Mouse (Mus musculus) kidney, adult 18-20 months (tissue): Measurements from ENCODE around the gene Actl10.

ENCODE experiments used
- DNase-seq: peaks from one replicate; pipeline ENCODE4 v3.0.0; 2021

Gene Actl10

DNA sequence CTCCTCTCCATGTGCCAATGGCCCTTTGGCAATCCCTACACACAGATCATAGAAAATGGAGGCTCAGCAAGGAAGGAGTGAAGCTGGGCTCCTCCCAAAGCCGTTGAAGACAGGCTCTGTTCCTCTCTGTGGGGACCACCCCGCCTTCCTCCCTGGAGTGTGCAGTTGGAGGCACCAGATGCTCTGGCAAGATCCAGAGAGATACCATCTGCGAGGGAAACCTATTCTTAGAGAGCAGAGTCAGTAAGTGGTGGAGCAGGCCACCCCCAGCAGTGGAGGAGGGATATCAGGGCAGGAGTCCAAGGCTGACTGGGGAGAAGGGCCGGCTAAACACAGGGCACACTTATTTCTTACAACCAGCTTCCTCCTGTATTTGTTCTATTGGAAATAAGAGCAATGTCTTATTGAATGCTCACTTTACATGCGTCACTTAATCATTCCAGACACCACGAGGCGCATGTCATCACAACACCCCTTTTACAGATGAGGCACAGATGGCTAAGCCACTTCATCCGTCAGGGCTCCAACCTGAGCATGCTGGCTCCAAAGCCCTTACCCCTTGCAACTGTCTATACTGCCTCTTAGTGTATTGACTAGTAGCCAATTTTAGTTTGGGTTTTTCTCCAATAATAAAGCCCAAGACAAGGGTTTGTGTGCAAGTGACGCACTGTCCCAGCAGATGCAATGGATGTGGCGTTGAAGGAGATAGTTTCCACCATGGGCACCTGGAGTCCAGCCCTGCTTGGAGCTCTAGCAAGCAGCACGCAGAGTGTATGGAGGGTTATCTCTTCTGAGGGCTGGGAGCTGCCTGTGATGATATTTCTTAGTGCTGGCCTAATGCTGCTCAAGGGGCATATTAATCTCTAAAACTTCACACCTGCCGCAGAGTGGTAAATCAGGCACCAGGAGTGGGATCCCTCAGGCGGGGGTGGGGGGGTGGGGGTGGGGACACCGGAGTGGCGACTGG, 32.6 kb downstream of the Actl10 start:
- DNase-seq, result no peak

DNA sequence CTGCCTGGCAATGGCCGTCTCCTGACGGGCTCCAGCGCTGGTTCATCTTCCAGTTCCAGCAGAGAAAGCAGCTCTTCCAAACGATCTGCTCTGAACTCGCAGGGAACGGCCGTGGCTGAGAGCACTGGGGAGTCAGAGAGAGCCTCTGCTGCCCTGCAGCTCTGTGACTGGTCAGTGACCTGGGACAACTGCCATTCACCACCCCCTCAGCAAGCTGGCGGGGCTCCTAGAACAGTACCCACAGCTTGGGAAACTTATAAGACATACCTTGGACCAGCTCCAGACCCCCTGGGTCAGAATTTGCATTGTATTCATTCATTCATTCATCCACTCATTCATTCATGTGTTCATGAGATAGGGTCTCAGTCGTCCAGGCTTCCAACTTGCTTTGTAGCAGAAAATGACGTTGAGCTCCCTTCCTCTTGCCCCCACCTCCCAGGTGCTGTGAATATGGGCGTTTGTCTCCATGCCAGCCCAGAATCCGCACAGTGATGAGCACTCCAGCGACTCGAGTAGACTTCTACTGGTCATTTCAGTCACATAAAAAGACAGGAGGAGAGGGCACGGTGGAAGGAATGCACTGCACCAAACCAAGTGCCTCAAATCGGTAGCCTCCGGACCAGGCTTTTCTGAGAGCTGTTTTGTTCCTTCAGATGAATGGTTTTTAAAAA, 33.5 kb downstream of the Actl10 start:
- no peak for DNase-seq

DNA sequence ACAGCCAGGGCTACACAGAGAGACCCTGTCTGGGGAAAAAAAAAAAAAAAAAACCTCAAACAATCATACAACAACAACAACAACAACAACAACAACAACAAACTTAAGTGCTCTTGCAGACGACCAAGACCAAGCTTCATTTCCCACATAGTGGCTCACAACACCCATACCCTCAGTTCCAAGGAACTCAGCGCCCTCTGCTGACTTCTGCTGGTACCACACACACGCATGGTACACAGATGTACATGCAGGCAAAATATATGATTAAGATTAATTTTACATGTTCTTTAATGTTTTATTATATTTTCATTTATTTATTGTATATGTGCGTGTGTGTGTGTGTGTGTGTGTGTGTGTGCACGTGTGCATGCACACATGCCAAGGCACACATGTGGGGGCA, 34.8 kb downstream of the Actl10 start:
- DNase-seq, result no peak

DNA sequence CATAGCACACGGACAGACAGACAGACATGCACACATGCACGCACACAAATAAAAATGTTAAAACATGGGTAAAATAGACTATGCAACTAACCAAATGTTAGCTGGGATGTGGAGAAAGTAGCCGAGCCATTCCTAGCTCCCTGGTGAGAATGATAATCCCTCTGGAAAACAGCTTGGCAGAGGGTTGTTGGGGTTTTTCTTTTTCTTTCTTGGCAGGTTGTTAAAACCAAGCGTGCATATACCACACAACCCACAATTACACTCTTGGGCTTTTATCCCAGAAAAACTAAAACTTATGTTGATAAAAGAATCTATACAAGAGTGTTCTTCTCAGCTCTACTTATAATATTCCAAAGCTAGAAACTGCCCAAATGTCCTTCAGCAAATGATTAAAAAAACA, 37.5 kb downstream of the Actl10 start:
- no peak for DNase-seq

DNA sequence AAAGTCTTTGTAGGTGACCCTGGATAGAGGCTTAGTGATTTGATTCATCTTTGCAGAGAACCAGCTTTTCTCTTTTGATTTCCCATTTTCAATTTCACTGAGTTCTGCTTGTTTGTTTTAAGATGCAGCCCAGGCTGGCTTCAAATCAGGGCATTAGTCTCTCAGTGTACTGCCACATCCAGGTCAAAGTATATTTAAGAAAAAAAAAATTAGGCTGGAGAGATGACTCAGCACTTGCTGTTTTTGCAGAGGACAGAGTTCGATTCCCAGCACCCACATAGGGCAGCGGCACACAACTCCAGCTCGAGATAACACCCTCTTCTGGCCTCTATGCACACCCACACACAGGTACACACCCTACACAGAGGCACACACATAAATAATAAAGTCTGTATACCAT, 39.7 kb downstream of the Actl10 start:
- DNase-seq, result no peak

DNA sequence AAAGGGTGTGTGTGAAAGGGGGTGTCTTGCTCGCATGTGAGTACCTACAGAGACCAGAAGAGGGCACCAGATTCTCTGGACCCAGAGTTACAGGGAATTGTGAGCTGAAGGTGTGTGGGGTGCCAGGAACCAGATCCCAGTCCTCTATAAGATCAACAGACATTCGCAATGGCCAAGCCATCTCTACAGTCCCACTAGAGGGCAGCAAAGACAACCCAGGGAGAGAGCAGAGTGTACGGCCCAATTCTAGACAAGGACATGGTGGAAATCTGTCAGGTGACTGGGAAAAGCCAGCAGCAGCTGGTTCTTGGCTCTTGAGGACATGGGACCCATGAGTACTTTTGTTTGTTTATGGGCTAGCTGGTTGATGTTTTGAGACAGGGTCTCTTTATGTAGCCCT, 41.4 kb downstream of the Actl10 start:
- peak; percentile 43 for DNase-seq

DNA sequence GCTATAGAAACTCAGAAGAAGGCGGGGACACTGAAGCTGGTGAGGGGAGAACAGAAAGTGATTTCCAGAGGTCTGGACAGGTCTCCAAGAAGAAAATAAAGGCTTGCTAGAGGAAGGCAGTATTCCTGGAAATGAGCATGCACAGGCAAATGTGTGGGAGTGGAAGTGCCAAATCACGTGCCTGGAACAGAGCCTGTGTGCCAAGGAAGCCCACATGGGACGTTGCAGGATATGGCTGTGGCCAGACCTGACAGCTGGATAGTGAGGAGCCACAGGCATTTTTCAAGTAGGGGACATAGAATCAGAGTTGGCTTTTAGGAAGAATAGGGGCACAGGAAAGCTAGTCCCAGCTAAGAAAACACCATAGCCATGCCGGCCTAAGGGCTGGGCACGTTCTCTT, 44.2 kb downstream of the Actl10 start:
- DNase-seq, result no peak

DNA sequence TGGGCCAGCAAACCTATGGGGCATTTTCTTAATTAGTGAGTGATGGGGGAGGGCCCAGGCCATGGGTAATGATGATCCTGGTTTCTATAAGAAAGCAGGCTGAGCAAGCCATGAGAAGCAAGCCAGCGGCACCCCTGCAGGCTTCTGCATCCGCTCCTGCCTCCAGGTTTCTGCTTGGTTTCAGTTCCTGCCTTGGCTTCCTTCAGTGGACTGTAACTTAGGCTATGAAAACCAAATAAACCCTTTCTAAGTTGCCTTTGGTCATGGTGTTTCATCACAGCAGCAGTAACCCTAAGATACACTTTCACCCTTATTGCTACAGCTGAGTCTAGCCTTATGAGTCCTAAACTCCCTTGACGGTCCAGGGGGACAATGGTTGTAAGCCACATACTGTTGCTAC, 45.8 kb downstream of the Actl10 start:
- DNase-seq, result no peak

DNA sequence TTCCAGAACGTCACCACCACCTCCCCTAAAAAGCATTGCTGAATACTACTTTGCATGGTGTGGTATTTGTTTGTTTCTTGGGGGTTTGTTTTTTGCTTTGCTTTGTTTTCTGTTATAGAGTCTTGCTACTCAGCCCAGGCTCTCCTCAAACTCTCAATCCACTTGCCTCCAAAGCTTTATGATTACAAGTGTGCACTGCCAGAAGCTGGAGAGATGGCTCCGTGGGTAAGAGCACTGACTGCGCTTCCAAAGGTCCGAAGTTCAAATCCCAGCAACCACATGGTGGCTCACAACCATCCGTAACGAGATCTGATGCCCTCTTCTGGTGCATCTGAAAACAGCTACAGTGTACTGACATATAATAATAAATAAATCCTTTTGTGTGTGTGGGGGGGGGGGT, 49.0 kb downstream of the Actl10 start:
- no peak for DNase-seq

DNA sequence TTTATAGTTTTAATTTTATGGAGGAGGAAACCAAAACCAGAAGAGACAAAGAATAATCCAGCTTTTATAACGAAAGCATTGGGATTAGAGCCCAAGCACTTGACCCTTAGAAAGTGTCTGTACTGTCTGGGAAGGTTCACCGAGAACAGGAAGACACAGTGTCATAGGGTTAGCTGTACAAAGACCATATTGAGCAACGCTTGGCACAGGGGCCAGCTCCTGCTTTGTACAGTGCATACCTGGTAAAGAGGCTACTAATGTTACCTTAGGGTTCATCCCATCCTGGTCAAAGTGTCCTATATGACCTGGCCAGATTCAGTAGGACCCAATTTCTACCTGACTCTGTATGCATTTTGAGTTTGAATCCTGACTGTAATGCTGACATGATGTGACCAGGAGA, 49.7 kb downstream of the Actl10 start:
- peak; percentile 68 for DNase-seq
